Mouse (Mus musculus) right cerebral cortex, adult 18-20 months (tissue): ENCODE results near the gene Vmn2r98.
"Not testable (repeated sequence)": the region's sequence is repeated elsewhere in the genome, so short reads cannot be mapped to it uniquely, and the experiment has no call there.

ENCODE experiments used
- DNase-seq: peaks from one replicate; pipeline ENCODE4 v3.0.0; 2022; ENCODE audit warnings: mixed read lengths

Gene Vmn2r98

DNA sequence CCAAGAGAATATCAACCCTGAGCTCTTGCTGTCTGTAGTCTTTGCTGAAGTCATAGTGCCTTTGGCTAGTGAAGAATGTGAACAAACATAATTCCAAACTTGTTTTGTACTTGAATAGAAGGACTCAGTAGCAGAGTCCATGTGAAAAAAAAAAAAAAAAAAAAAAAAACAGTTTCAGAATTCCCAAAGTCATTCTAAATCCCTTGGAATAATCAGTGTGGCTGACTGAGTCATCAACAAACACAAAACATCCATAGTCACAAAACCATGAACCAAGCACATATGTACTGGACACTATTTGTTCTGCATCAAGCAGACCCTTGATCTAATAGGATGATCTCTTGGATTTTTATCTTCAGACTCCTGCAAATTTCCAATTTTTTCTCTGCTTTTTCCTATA, at the start of gene Vmn2r98:
TSS of gene Vmn2r98 (plus strand) at position 301 of the 400 bp plus-strand sequence.
- DNase-seq: not testable (repeated sequence)

DNA sequence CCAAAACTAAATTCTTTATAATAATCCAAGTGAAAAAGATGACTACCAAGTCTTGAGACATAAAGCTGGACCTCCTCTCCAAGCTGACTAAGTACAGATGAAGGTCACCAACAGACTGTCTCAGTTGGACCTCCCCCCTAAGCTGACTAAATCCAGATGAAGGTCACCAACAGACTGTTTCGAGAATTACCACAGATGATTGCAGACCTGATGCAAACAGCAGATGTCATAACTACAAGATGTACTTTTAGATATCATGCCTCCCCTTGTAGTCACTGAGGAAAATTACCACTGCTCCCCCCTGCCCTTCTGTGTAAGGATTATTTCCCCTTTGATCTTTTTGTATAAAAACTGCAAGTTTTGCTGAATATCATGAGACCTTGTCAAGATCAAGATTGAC, 21.8 kb upstream of the Vmn2r98 start:
- not testable (repeated sequence) for DNase-seq

DNA sequence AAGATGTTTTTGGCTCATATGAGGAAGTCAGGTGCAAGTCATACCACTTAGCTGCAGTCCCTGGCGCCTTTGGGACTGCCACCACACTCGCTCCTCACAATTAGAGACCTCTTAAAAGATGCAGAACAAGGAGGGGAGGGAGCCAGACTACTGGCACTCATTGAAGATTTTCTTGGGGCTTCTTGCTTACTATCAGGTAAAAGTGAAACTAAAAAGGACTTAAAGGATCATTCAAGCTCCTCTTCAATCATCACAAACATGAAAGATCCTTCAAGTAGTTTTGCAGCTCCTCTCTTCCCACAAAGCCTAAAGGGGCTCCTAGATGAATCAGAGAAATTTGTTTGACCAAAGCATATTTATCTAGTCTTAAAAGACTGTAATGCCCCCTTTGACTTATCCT, 21.3 kb upstream of the Vmn2r98 start:
- DNase-seq: no peak

DNA sequence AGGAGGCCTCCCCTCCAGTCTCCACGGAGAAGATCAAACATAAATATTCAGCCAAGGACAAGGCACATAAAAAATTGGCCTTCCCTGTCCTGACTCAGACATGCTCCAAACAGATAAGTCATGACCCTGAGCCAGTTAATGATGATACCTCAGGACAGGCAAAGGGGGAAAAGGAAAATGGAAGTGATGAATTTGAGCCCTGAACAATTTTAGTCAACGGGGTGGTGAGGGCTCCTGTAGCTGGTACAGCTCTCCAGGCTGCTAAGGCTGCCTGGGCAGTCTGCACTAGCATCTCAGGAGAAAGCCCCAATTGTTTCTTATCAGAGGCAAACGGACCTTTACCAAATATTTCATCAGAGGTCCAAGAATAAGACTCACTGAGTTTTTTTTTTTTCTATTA, 20.5 kb upstream of the Vmn2r98 start:
- DNase-seq: no peak
